Mouse (Mus musculus) heart, embryonic 14.5 days (tissue): ENCODE results near the gene Nubp1. TPM values are rescaled to one million over a fixed set of nuclear protein-coding genes. Genes with fewer than 3 reads are reported as not detected.

ENCODE experiments used
- ATAC-seq: fragments of 200-750 bp; cut with Nextera tagmentation; 2 replicates; pipeline ENCODE4 v1.8.0; 2017; ENCODE audit warnings: low read depth, moderate TSS enrichment; ENCODE audit not compliant: insufficient number of reproducible peaks, insufficient read depth, low FRiP score
- H3K27ac ChIP-seq, 2 experiments: fragments of 200-500 bp in 1 of 2; fragments of 300-500 bp in 1 of 2; sonication (generic) in 1 of 2; replicated peaks in 1 of 2; 2 replicates each; pipeline ENCODE4 v1.5.1; 2012 to 2014; ENCODE audit warnings: low read depth in 2 of 2, low read length in 2 of 2, control low read depth in 1 of 2, mild to moderate bottlenecking in 1 of 2, mixed read lengths in 1 of 2; ENCODE audit not compliant: control insufficient read depth in 1 of 2, insufficient read depth in 1 of 2
- H3K27me3 ChIP-seq: fragments of 300-500 bp; sonication (generic); 2 replicates; pipeline ENCODE4 v1.6.1; 2014; ENCODE audit warnings: mild to moderate bottlenecking, low read length, control low read depth; ENCODE audit not compliant: control insufficient read depth, insufficient read depth
- H3K36me3 ChIP-seq: fragments of 300-500 bp; sonication (generic); 2 replicates; pipeline ENCODE4 v1.6.1; 2014; ENCODE audit warnings: mild to moderate bottlenecking, control low read depth, low read length, mixed read lengths; ENCODE audit not compliant: control insufficient read depth, insufficient read depth
- H3K4me1 ChIP-seq, 2 experiments: fragments of 200-500 bp in 1 of 2; fragments of 300-500 bp in 1 of 2; sonication (generic) in 1 of 2; 2 replicates each; pipeline ENCODE4 v1.6.1; 2012 to 2014; ENCODE audit warnings: low read length in 2 of 2, control low read depth in 1 of 2, mixed read lengths in 1 of 2; ENCODE audit not compliant: control insufficient read depth in 2 of 2, insufficient read depth in 2 of 2
- H3K4me2 ChIP-seq: fragments of 300-500 bp; sonication (generic); 2 replicates; pipeline ENCODE4 v1.6.1; 2014; ENCODE audit warnings: mild to moderate bottlenecking, low read length
- H3K4me3 ChIP-seq, 2 experiments: fragments of 200-500 bp in 1 of 2; fragments of 300-500 bp in 1 of 2; sonication (generic) in 1 of 2; 2 replicates each; pipeline ENCODE4 v1.5.1; 2012 to 2014; ENCODE audit warnings: low read length in 2 of 2, mild to moderate bottlenecking in 2 of 2, control low read depth in 1 of 2, low read depth in 1 of 2, moderate library complexity in 1 of 2; ENCODE audit not compliant: control insufficient read depth in 1 of 2, insufficient read depth in 1 of 2
- H3K9ac ChIP-seq: fragments of 300-500 bp; sonication (generic); 2 replicates; pipeline ENCODE4 v1.6.1; 2014; ENCODE audit warnings: mild to moderate bottlenecking, low read length
- H3K9me3 ChIP-seq: fragments of 300-500 bp; sonication (generic); 2 replicates; pipeline ENCODE4 v1.6.1; 2016; ENCODE audit warnings: low read length, control low read depth; ENCODE audit not compliant: control insufficient read depth
- WGBS: fragments of 180-500 bp; shearing (Covaris S2); extraction: QIAGEN DNeasy Blood & Tissue Kit; methylation state at CpG from one replicate; pipeline ENCODE4 v1.1.7; 2014; 5-methylcytosine and 5-hydroxymethylcytosine counted together
- polyA plus RNA-seq: library from polyadenylated mRNA; unstranded; fragments of >200 nt; fragmentation: Nextera tagmentation; extraction: Ambion mirVana; gene quantifications from 2 replicates; pipeline ENCODE4 v1.2.1, GENCODE M21; 2014

The Nubp1 gene
- polyA plus RNA-seq, 1 experiment from 2014 or later = 33.7 TPM

DNA sequence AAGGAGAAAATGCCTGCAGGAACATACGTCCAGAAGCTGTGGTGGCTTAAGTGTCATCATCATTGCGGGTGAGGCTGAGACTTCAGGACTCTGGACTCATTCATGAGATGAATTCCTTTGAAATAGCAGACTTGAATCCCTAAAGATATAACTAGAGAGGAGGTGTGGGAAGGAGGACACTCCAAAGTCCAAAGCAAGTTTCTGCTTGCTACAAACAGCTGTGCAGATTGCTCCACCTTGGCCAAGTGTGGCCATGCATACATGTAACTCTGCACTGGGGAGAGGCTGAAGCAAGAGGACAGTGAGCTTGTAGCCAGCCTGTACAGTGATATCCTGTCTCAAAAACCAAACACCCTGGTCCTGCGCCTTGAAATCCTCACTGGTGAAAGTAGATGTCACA is 60.2 kb downstream of the Nubp1 start:
- H3K36me3 ChIP-seq = no peaks in the 10 kb centered on the region
- WGBS = 85% methylated on average over 3 of the region's 3 CpGs
- no peak for ATAC-seq
- H3K27ac ChIP-seq = no peak overlapping the region
- peaks cover 4 to 8% of the 10 kb centered on the region in 2 experiments; a peak in 1 of 4 replicates for H3K4me1 ChIP-seq
- no peaks in the 10 kb centered on the region for H3K27me3 ChIP-seq
- no peak overlapping the region for H3K4me3 ChIP-seq
- no peaks in the 10 kb centered on the region for H3K9me3 ChIP-seq
- H3K9ac ChIP-seq = no peak overlapping the region
- no peak overlapping the region for H3K4me2 ChIP-seq

Other genes starting within 250 kb of the Nubp1 start
- gene Rpl39l, start 241.7 kb upstream of the Nubp1 start, polyA plus RNA-seq = 0.53 TPM in 1 of 2 replicates, not detected in the other
- 0.34 and 0.38 TPM in 2 replicates for gene Atf7ip2, start 219.2 kb upstream of the Nubp1 start, polyA plus RNA-seq
- 35.9 and 37.2 TPM in 2 replicates for gene Emp2, start 98.0 kb upstream of the Nubp1 start, polyA plus RNA-seq
- 0.32 and 0.97 TPM in 2 replicates for gene Tekt5, start 16.5 kb upstream of the Nubp1 start, polyA plus RNA-seq
- 2.3 and 3.0 TPM in 2 replicates for gene Tvp23a, start 35.4 kb downstream of the Nubp1 start, polyA plus RNA-seq
- gene Ciita, start 68.1 kb downstream of the Nubp1 start, polyA plus RNA-seq = 0.30 and 0.59 TPM in 2 replicates
- 27.1 and 29.0 TPM in 2 replicates for gene Dexi, start 131.1 kb downstream of the Nubp1 start, polyA plus RNA-seq
- gene Clec16a, start 133.4 kb downstream of the Nubp1 start, polyA plus RNA-seq = 32.5 and 34.8 TPM in 2 replicates